Mouse (Mus musculus) c-Kit-positive CD71-negative TER-119-negative erythroid progenitor cells, embryonic 14.5 days (primary cell): ENCODE data around the gene Lenep.
A peak's percentile ranks its signal among the peaks of the same experiment; 100 is the strongest.
"Not testable (repeated sequence)": the region's sequence is repeated elsewhere in the genome, so short reads cannot be mapped to it uniquely, and the experiment has no call there.

Experiments used
- DNase-seq: peaks from one replicate; pipeline ENCODE4 v3.0.0-alpha.2; 2013; ENCODE audit warnings: low read depth

Lenep gene

DNA sequence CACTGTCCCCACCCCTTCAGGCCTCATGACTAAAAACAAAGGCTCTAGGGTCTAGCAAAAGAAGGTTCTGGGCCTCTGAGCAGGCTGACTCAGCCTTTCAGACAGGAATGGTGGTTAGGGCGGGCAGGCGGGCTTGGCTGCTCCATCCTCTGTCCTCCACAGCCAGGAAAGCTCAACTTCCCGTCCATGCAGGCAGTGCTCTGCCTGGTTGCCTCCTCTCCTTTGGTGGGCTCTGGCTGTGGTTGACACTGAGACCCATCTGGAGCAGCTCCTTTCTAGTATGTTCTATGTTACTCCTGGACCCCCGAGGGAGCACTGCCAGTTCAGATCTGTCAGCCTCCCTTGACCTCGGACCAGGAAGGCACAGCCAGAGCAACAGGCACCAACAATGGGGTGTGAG lies at the start of gene Lenep:
Gene Lenep (minus strand): TSS at position 101 of the 400 bp plus-strand sequence.
- DNase-seq = no peak

DNA sequence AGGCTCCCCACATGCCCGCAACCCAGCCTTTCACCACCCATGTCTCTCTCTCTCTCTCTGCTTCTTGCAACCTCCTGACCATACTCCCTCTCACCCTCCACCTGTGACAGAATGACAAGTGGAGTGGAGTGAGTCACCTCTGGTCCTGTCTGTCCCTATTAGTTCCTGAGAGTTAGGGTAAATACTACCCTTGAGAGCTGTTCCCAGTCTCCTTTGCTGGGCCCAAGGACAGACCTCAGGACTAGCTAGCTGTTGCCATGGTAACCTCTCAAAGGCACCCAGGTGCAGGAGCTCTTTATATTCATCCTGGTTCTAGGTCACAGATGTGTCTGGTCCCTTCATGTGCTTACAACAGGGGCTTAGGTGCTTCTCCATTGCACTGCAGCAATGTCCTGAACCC lies 49.3 kb upstream of the Lenep start:
- DNase-seq = no peak

DNA sequence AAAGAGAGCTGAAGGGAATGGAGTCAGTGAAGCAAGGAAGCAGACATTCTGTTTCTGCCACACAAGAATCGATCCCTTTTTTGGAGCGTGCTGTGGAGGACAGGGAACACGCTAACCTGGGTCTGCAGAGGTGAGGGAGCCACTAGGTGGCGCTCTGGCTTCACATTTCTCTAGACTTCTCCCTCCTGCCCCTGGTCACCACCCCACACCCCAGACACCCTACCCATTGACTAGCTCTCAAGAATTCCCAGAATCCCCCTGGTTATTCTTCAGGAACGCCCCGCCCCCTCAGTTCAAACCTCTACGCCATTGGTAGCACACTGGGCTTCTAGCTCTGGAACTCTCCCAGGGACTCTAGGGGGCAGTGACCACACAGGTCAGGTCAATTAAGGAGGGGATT lies 46.9 kb upstream of the Lenep start:
- peak; percentile 77 for DNase-seq

DNA sequence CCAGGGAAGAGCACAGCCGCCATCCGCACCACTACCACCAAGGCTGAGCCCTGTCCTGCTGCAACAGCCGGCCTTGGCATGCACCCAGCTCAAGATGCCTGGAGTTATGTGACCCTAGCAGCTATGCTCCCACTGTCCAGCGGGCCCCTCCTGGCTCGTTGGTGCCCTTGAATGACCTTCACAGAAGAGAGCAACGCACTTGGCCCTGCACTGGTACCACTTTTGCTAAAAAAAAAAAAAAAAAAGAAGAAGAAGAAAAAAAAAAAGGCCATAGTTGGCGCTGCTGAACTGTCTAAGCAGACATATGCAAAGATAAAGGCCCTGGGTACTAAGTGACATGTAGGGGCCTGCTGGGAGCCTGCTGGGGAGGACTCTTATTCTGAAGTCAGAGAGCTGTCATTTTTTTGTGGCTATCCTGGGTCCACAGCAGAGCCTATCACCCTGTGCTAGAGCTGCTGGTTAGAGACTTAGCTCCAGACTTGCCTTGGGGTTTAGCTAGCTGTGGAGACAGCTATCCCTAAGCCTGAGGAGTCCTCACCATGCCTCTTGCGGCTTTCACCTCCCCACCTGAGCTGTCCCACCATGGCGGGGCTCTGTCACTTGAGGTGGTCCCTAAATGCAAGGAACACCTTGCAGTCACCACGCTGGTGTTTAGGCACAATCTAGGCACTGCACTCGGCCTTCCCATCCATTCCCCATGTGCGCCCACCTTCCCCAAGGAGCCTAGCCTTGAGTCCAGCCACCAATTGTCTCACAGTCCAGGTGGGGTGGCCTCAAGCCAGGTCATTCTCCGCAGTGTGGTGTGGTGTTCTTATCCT lies 46.3 kb upstream of the Lenep start:
- no peak for DNase-seq

DNA sequence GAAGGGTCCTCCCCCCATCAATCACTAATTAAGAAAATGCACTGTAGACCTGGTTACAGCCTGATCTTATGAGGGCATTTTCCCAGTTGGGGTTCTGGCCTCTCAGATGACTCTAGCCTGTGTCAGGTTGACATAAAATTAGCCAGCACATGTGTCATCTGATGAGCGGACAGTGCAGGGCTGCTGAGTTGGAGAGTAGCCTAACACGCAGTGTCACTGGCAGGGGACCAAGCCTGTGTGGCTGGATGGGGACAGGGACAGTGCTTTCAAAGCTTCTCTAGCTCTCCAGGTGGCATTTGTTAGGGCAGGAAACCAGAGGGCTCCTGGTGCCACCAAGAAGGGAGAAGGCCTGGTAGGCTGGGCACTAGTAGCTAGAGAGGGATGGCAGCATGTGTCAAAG lies 38.1 kb upstream of the Lenep start:
- DNase-seq = no peak

DNA sequence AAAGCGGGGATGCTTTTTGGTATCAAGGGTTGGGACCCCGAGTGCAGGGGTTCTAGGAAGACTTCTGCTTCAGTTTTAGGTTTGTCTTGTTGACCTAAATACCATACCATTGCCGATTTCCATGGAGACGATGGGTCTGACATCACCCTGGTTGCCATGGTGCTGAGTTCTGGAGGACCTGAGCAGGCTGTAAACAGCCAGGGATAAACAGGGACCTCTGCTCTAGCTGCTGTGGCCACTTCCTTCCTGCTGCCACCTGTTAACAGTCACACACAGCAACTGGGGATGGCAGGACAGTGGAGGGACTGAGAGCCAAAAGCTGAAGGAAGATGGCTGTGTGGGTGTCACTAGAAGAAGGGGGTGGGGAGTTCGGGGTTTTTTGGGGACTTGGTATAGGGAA lies 34.7 kb upstream of the Lenep start:
- no peak for DNase-seq

DNA sequence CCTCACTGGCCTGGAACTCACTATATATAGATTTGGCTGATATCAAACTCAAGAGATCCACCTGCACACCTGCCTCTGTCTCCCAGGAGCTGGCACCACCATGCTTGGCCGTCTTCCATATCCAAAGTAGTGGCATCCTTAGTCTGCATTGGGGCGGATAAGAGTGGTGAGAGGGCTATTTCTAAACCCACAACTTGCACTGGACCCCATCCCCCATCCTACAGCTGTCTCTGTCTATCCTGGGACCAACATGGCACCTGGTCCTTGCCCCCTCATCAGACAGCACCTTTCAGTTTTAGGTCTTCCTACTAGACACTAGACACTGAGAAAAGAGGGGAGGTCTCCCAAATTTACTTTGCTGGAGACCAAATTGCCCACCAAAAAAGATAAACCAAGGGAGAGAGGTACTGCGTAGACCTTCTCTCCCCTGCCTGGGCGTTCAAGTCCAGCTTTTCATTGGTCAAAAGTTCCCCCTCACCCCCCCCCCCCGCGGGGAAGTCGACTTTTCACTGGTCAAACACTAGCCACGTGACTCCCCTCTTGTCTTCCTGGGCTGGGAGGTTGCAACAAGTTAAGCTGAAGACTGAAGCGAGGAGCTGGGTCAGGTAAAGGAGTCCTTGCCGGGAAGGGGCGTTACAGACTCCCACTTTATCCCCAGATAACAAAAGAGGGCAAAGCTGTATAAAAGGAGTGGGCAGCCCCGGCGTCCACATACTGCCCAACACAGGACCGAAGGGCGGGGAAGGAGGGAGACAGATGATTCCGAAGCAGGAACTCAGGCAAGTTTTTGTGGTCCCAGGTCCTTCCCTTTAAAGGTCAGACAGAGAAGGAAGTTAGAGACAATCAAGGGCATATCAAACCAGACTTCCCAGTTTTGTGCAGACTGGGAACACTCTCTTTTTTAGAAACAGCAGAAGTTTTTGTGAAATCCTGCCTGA lies 33.9 kb upstream of the Lenep start, which contains the start of gene Pbxip1:
Gene Pbxip1 (plus strand): TSS at position 531 of the 938 bp plus-strand sequence.
- DNase-seq = no peak

DNA sequence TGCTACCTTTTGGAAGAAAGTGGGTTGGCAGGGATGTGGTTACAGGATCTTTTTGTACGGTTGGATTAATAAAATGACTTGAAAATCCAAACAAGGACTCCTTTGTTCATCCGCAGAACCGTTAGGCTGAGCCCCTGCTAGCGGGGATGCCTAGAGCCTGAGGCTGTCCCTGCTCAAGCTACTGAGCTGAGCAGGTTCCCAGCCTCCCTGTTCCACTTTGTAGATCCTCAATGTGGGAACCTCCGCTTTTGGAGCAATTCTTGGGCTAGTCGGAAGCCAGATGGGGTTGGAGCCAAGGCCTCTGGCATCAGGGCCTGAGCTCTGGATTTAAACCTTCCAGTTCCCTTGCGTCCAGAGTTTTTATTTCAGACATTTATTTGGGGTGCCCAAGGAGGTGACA lies 32.4 kb upstream of the Lenep start:
- DNase-seq = no peak

DNA sequence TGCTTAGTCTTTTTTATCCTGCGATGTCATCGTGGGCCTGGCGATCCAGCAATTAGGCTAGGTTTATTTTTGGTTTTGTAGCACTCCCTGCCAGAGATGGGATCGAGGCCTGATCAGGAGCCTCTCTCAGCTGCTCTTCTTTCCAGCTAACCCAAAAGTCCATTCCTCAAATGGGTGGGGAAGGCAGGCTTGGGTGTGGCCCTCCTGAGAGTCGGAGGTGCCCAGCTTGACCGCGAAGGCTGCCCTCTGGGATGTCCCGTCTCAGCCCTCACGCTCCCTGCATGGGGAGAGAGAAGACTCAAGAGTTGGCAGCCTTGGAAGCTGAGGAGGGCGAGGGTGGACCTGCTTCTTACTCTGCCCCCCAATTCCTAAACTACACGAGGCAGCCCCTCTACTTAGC lies 31.9 kb upstream of the Lenep start:
- DNase-seq = no peak

DNA sequence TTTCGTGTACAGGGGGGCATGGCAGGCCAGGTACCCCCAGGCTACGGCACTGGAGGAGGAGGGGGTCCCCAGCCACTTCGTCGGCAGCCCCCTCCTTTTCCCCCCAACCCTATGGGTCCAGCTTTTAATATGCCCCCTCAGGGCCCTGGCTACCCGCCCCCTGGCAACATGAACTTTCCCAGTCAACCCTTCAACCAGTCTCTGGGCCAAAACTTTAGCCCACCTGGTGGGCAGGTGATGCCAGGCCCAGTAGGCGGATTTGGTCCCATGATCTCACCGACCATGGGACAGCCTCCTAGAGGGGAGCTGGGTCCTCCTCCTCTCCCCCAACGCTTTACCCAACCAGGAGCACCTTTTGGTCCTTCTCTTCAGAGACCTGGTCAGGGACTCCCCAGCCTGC lies 30.0 kb upstream of the Lenep start:
- no peak for DNase-seq

DNA sequence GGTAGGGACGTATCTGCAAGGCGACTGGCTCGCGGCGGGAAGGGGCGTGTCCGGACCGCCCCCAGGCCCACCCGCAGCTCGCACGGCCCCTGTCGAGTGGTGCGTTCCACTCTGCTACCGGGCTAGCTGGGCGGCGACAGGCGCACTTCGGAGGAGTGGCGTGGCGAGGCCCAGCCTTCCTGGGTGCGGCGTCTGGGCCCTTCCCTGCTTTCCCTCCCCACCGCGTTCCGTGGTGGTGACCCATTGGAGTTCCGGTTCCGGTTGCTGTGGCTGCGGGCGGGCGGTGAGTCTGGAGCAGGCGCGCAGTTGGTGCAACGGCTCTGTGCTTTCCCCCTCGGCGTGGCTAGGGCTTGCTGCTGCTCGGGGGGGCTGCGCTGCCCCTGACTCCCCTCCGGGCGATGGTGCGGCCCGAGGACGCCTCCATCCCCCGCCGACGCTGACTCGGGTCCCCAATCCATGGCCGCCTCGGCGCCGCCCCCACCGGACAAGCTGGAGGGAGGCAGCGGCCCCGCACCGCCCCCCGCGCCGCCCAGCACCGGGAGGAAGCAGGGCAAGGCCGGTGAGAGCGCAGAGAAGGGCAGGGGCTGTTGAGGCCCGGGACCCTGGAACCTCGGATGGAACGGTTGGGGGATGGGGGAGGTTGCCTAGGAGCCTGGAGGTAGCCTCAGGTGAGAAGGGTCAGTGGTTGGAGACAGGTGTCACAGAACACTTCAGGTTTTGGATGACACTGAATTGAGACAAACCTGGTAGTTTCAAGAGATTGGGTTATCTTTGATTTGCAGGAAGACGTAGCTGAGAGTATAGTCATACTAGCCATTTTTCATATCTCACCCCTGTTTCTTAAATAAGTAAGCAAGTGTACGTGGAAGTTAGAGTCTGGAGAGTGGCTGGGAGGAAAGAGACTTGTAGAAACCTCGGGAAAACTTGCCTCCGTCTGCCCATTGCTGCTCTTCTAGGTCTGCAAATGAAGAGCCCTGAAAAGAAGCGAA lies 27.9 kb upstream of the Lenep start, which contains the start of gene Pygo2:
Gene Pygo2 (plus strand): TSS at position 44 of the 989 bp plus-strand sequence.
- peak; percentile 82 for DNase-seq

DNA sequence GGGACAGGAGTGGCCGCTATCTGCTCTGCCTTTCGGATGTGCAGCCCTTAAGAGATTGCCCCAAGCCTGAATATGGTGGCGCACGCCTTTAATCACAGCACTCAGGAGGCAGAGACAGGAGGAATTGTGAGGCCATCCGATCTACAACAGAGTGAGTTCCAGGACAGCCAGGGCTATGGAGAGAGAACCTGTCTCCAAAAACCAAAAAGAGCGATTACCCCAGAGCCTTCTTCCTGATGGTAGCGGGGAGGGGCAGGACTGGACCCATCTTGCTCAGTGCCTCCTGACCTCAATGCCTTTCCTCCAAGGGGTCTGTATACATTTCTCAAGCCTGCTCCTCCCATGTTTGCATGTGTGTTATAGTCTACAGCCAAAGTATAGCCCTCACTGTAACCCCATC lies 26.4 kb upstream of the Lenep start:
- not testable (repeated sequence) for DNase-seq

DNA sequence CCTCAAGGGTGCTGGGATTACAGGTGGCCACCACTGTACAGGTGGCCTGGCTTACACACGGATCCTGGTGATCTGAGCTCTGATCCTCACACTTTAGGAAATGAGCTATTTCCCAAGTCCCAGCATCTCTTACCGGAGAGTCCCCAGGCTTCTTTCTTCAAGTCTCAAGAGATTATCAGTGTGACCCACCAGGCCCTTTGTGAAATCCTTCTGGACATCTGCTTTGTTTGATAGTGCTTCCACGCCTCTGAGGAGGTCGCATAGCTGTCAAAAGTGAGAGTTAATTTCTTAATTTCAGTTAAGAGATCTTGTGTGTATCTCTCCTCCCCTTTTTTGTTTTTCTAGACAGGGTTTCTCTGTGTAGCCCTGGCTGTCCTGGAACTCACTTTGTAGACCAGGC lies 23.3 kb upstream of the Lenep start:
- DNase-seq = no peak

DNA sequence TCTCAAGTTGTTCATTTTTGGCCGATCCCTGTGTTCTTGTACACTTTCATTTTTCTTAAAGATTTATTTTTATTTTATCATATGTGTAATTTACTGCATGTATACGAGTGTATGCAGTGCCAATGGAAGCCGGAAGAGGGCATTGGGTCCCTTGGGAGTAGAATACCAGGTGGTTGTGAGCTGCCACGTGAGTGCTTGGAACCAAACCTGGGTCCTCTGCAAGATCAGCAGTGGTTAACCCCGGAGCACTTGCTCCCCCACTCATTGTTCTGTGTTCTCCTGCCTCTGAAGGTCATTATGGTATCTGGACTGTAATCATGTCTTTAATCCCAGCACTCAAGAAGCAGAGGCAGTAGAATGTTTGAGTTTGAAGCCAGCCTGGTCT lies 22.5 kb upstream of the Lenep start:
- DNase-seq = no peak

DNA sequence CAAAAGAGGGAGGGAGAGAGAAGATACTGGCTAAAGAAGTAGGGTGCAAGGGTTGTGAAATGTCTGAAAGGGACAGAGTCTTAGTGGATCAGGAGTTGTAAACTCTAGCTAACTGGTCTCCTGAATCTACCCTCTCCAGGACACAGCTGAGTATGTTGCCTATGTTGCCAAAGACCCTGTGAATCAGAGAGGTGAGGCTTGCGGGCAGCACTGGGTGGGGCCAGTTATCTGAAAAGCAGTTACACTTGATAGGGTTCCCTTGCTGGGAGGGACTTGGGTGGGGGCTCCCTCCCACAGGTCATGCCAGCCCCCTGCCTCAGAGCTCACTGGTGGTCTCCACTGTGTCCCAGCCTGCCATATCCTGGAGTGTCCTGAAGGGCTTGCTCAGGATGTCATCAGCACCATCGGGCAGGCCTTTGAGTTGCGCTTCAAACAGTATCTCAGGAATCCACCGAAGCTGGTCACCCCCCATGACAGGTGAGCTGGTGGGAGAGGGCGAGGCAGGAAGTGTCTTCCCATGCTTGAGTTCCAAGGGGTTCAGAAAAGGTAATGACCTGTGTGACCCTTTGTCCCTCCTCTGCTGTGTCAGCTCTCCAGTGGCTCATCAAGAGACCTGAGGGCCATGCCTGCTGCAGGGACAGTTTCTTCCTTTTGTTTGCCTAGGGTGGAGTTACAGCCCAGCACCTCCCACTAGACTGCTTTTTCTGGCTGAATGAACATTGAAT lies 22.0 kb upstream of the Lenep start:
- no peak for DNase-seq

DNA sequence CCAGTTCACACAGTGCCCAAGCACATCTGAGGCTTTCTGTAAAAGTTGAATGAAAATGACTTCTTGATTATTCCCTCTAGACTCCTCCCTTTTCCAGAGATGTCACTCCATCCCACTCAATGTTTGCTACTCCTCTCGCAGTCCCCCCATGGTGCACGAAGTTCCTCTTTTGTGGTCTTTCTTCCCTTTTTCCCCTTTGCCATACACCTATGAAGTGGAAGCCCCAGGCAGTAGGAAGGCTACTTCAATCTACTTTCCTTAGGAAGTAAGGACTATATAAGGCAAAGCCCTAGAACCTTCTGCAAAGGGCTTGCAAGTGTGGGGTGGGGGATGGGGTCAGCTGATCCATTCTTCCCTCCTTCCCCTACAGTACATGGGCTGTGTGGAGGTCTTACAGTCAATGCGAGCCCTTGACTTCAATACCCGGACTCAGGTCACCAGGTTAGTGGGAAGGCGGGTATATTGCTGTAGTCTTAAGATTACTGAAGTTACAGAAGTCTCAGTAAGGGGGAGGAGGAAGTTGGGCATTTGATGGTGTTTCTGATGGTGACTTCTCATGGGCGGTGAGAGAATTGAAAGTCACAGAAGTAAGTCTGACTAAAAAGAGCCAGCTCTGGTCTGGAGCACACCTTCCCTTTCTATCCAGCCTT lies 20.1 kb upstream of the Lenep start:
- DNase-seq = no peak

DNA sequence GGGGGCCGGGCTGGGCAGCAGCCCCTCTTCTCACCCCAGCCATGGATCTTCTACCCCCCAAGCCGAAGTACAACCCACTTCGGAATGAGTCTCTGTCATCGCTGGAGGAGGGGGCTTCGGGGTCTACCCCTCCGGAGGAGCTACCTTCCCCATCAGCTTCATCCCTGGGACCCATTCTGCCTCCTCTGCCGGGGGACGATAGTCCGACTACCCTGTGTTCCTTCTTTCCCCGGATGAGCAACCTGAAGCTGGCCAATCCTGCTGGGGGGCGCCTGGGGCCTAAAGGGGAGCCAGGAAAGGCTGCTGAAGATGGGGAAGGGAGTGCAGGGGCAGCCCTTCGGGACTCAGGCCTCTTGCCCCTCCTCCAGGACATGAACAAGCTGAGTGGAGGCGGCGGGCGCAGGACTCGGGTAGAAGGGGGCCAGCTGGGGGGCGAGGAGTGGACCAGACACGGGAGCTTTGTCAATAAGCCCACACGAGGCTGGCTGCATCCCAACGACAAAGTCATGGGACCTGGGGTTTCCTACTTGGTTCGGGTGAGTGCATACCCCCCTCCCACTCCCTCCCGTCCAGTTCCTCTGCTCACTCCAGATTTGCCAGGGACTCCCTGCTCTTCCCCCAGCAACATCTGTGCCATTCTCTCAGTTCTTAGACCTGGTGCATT lies 19.3 kb upstream of the Lenep start:
- no peak for DNase-seq

DNA sequence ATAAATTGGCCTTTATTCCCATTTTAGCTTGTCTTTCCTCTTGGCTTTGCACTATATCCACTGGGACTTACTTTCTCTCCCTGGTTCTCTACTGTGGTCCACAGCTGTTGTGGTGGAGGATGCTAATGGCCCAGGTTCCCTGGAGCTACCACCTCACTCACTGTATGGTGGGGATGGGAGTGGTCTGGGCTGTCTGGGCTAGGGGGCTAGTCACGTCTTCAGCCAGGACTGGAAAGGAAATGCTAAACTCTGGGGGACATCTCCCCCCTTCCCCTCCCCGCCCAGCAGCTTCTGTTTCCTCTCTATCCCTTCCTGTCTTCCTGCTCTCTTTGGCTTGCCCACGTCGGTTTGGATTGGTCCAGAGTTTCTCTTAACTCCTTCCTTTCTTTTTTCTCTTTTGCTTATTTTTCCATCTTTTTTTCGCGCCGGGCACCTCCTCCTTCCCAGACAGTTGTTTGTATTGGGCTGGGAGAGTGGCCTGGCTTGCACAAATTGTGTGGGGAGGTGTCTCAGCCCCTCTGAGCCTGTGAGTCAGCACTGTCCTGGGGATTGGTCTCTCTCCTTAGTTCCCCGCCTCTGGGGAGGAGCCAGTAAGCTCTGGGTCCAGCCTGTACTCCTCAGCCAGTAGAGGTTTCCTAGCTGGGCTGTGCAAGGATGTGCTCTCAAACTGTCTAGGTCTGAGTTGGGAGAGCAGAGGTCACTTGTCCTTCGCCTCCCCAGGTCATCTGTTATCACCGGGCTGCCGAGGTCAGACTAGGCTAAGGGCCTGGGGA lies 18.6 kb upstream of the Lenep start:
- DNase-seq = no peak

DNA sequence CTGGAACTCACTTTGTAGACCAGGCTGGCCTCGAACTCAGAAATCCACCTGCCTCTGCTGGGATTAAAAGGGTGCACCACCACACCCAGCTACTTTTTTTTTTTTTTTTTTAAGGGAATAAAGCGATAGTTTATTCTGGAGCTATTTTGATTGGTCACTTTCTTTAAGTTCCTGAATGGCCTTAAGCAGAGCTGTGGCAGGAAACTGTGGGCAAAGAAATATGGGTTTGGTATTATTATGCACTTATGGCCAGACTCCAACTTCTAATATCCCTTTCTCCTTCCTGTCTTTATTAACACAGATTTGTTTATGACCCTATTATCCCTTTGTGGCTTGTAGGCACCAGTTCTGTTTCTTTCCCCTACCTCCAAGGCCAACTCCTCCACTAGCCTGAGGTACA lies 17.8 kb upstream of the Lenep start:
- DNase-seq = no peak
